Mouse (Mus musculus) embryonic facial prominence, embryonic 15.5 days (tissue): ENCODE measurements around the gene Cyp2d11. TPM values are rescaled to one million over a fixed set of nuclear protein-coding genes. Genes with fewer than 3 reads are reported as not detected.

Source experiments
- ATAC-seq: fragments of 200-750 bp; cut with Nextera tagmentation; 2 replicates; pipeline ENCODE4 v1.8.0; 2017; ENCODE audit warnings: low read depth, moderate TSS enrichment; ENCODE audit not compliant: insufficient number of reproducible peaks, low FRiP score, low TSS enrichment
- H3K27ac ChIP-seq: fragments of 300-500 bp; sonication (generic); replicated peaks from 2 replicates; pipeline ENCODE4 v1.5.1; 2015; ENCODE audit warnings: mild to moderate bottlenecking, inconsistent platforms
- H3K27me3 ChIP-seq: fragments of 300-500 bp; sonication (generic); 2 replicates; pipeline ENCODE4 v1.6.1; 2015; ENCODE audit warnings: inconsistent platforms
- H3K36me3 ChIP-seq: fragments of 300-500 bp; sonication (generic); 2 replicates; pipeline ENCODE4 v1.6.1; 2015; ENCODE audit warnings: mild to moderate bottlenecking, inconsistent platforms
- H3K4me1 ChIP-seq: fragments of 300-500 bp; sonication (generic); 2 replicates; pipeline ENCODE4 v1.6.1; 2015; ENCODE audit warnings: inconsistent platforms
- H3K4me2 ChIP-seq: fragments of 300-500 bp; sonication (generic); replicated peaks from 2 replicates; pipeline ENCODE4 v1.6.1; 2015; ENCODE audit warnings: mild to moderate bottlenecking, inconsistent platforms
- H3K4me3 ChIP-seq: fragments of 300-500 bp; sonication (generic); replicated peaks from 2 replicates; pipeline ENCODE4 v1.5.1; 2015; ENCODE audit warnings: mild to moderate bottlenecking, inconsistent platforms
- H3K9ac ChIP-seq: fragments of 300-500 bp; sonication (generic); 2 replicates; pipeline ENCODE4 v1.6.1; 2015; ENCODE audit warnings: inconsistent platforms
- H3K9me3 ChIP-seq: fragments of 300-500 bp; sonication (generic); replicated peaks from 2 replicates; pipeline ENCODE4 v1.6.1; 2016; ENCODE audit warnings: inconsistent platforms
- WGBS: fragments of 180-500 bp; shearing (Covaris S2); methylation state at CpG from one replicate; pipeline ENCODE4 v1.1.7; 2015; 5-methylcytosine and 5-hydroxymethylcytosine counted together
- polyA plus RNA-seq: library from polyadenylated mRNA; unstranded; fragments of >200 nt; fragmentation: Nextera tagmentation; extraction: Ambion mirVana; gene quantifications from 2 replicates; pipeline ENCODE4 v1.2.1, GENCODE M21; 2015

Cyp2d11 gene
- polyA plus RNA-seq, 1 experiment from 2014 or later, result not detected

DNA sequence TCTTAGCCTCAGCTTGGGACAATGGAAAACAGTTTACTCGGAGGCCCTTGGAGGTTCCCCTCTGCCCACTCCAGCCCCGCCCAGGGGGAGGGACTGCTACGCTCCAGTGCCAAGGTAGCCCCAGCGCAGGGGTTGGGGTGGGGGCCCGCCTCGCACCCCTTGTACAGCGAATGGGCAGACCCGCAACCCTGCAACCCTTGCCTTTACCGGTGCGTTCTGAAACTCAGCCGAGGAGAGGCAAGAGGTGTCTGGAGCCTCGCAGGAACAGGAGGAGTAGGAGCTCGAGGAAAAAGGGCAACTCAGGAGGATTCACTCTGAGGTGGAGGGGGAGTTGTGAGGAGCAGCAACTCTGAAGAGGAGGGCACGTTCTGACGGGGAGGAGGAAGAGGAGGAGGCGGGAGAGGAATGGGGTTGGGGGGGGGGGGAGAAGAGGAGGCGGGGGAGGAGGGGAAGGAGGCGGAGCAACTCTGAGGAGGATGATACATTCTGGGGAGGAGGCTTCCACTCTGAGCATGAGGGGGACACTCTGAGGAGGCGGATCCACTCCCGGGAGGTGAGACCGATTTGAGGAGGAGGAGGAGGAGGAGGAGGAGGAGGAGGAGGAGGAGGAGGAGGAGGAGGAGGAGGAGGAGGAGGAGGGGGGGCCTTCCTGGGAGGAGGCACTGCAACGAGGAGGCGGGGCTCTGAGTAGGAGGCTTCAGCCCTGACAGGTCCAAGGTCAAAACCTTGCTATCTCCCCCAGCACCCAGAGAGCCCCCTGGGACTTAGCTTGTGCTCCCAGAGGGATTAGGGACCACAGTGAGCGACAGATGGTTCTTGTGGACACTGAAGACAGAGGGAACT, 13.7 kb downstream of the Cyp2d11 start, which contains the start of gene Cyp2d22:
Gene Cyp2d22, minus strand, starts transcription at position 390 of the 843 bp plus-strand sequence.
- no peaks in the 10 kb centered on the region for H3K27me3 ChIP-seq
- no peaks in the 10 kb centered on the region for H3K9me3 ChIP-seq
- peak within 1 kb of the TSS; percentile 57 for H3K4me3 ChIP-seq
- H3K4me2 ChIP-seq, result peak within 1 kb of the TSS; percentile 80
- peaks cover 32% of the 10 kb centered on the region for H3K4me1 ChIP-seq
- H3K9ac ChIP-seq, result peak within 1 kb of the TSS; percentile 50
- H3K27ac ChIP-seq, result peak within 1 kb of the TSS; percentile 89
- WGBS, result under 1% methylated on average over 19 of the region's 24 CpGs
- H3K36me3 ChIP-seq, result no peaks in the 10 kb centered on the region
- ATAC-seq, result peak; percentile 84

DNA sequence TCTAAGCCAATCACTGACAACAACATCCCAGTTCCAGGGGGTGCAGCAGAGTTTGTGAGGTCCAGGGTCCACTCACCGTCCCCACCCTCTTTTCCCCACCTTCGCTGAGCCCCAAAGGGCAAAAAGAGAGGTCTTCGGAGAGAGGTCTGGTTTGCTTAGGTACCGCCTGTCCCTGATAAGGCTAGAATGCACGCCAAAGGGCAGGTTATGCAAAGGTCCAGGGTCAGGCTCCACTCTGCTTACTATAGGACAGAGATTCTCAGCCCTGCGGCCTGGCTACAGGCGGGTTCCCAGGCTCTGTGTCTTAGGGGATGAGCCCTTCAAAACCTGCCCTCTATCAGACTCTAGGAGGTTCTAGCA, 14.3 kb downstream of the Cyp2d11 start:
- peak overlapping the region; percentile 89 for H3K27ac ChIP-seq
- H3K36me3 ChIP-seq, result no peaks in the 10 kb centered on the region
- peak overlapping the region; percentile 80 for H3K4me2 ChIP-seq
- peak overlapping the region; percentile 57 for H3K4me3 ChIP-seq
- peak overlapping the region; percentile 50 for H3K9ac ChIP-seq
- H3K9me3 ChIP-seq, result no peaks in the 10 kb centered on the region
- WGBS, result 26% methylated on average over 7 of the region's 7 CpGs
- peaks cover 32% of the 10 kb centered on the region for H3K4me1 ChIP-seq
- ATAC-seq, result no peak
- H3K27me3 ChIP-seq, result no peaks in the 10 kb centered on the region

DNA sequence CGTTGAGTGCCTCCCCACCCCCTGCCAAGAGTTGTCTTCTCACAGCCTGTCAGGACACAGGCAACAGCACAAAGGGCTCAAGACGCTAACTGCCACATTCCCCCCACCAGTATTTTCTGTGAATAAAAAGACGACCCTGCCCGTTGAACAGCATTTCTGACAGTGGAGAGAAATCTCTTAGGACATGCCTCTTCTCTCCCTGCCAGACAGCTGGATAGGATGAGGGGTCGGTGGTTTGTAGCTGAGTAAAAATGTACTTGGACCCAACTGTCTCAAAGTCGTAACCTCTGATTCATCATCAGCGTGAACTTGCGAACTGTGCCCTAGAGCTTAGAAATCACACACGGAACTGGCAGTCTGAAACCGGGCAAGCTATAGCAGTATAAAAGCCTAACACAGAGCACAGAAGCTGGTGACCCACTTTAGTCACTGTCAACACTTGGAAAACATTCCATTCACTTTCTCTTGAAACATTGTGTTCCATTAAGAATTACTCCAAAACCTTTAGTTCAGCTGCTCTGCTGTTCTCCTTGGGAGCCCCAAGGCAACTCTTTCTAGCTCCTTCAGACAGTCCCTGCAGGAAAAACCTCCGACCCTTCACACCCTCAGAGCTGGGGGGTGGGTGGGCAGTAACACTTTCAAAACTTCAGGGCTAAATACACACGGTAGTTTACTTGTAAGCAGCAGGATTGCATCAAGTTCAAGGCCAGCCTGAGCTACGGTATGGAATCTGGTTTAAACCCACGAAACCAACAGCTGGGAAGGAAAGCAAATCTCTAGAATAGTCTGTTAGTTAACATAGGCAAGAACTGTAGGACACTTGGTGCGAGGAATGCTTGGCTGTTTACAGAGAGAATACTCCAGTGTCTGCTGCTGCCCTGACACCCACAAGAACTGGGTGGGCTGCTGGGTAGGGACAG, 15.3 kb downstream of the Cyp2d11 start:
- WGBS, result 38% methylated on average over 15 of the region's 15 CpGs

DNA sequence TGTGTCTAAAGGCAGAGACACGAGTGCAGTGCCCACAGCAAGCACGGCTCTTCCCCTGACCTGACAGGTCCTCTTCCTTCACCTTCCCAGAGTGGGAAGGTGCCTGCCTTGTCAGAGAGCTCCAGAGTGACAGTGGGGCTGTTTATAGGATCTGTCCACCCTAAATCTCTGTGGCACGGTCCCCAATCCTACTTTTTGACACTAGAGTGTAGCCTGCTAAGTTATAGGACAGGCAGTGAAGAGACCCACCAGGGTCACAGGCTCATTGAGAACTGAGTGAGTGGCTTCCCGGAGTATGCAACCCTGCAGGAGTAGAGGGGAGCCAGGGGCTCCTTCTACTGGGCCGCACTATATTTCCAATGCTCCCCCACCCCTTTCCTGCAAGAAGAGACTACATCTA, 16.1 kb downstream of the Cyp2d11 start:
- Histone ChIP-seq H3K4me2 (no peak overlapping the region), H3K9ac (no peak overlapping the region), H3K4me3 (no peak overlapping the region), H3K4me1 (peaks cover 32% of the 10 kb centered on the region), H3K36me3 (no peaks in the 10 kb centered on the region), H3K27ac (no peak overlapping the region), H3K9me3 (no peaks in the 10 kb centered on the region), H3K27me3 (no peaks in the 10 kb centered on the region)
- ATAC-seq, result no peak
- WGBS, result 79% methylated on average over 5 of the region's 5 CpGs

More for the DNA sequence above, 15.3 kb downstream of the Cyp2d11 start:
- Histone ChIP-seq H3K4me3 (no peak overlapping the region), H3K36me3 (no peaks in the 10 kb centered on the region), H3K27ac (0 out of 2 replicates have a peak overlapping the region, but pooled peaks have one; percentile 39), H3K4me2 (peak overlapping the region; percentile 80; the same call in 1 of the 2 replicates), H3K4me1 (peaks cover 32% of the 10 kb centered on the region), H3K9me3 (no peaks in the 10 kb centered on the region), H3K9ac (no peak overlapping the region), H3K27me3 (no peaks in the 10 kb centered on the region)
- ATAC-seq, result no peak

DNA sequence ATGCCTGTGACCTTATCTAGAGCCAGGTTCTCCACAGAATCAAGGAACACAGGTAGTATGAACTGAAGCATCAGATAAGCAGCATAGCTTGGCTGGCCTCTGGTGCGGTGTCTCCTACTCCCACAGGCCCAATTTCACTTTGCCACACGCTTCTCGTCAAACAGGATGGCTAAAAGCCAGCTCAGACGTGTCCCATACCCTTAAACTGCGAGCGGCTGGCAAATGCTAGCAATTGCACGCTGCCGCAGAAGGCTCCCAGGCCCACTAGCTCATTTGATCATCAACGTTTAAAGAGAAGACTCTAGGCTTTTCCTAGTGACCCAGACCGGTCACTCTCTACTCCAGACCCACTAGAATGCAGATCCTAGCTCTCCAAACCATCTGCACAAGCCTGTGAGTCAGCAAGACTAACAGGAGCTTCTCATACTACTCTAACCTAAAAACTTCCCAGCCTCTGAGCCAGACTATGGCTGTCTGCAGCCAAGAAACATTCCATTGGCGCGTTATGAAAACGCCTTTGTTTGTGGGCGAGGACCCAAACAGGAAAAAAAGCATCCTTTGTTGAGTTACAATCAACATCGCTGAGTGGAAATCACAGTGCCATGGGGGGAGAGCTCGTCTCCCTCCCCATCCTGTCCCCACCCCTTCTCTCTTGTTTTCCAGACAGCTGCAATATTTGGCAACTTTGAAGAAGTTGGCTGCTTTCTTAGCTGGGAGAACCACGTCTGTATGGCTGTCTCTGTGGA, 17.3 kb downstream of the Cyp2d11 start:
- 0 out of 2 replicates have a peak, but pooled peaks have one; percentile 10 for ATAC-seq
- H3K4me2 ChIP-seq, result no peak overlapping the region

DNA sequence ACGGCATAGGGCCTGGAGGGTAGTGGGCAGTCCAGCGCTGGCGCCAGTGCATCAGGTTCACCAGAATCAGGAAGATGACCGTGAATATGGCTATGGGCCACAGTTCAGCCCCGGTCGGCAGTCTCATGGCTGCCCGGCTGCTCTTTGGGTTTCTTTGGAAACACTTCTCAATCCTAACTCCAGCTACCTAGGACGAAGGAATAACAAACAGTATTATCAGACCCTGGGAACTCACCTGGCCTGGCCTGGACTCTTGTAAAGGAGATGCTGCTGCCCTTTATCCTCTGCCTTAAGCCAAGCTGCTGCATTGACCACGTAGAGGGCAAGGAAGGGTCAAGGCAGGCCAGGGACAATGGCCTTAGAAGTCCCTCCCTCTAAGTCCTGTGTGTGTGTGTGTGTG, 18.0 kb downstream of the Cyp2d11 start:
- WGBS, result 85% methylated on average over 9 of the region's 9 CpGs
- Histone ChIP-seq H3K27ac (no peak overlapping the region), H3K27me3 (no peaks in the 10 kb centered on the region), H3K4me2 (no peak overlapping the region), H3K36me3 (no peaks in the 10 kb centered on the region), H3K4me3 (no peak overlapping the region), H3K9me3 (no peaks in the 10 kb centered on the region), H3K4me1 (peaks cover 28% of the 10 kb centered on the region), H3K9ac (no peak overlapping the region)
- ATAC-seq, result no peak

More for the DNA sequence above, 17.3 kb downstream of the Cyp2d11 start:
- Histone ChIP-seq H3K27me3 (no peaks in the 10 kb centered on the region), H3K9me3 (no peaks in the 10 kb centered on the region), H3K9ac (no peak overlapping the region), H3K36me3 (no peaks in the 10 kb centered on the region), H3K4me1 (peaks cover 32% of the 10 kb centered on the region), H3K4me3 (no peak overlapping the region), H3K27ac (peak overlapping the region; percentile 71; the same call in 1 of the 2 replicates)
- 48% methylated on average over 17 of the region's 17 CpGs for WGBS

DNA sequence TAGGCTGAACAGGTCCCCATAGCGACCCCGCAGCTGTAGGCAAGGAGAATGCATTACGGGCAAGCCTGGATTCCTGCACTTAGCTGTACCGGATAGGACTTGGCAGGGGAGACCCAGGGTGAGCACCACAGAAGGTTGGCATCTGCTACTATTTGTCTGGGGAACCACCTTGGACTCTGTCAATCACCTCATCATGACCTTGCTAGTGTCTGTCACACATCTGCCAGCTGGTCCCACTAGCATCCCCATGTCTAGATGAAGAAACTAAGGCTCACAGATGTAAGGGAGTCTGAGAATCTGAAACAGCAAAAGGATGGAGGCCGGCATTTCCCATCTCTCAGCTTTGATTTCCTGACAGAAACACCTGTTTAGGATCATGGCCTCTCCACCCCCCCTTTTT, 19.4 kb downstream of the Cyp2d11 start:
- Histone ChIP-seq H3K36me3 (no peaks in the 10 kb centered on the region), H3K4me1 (peaks cover 18% of the 10 kb centered on the region), H3K27ac (no peak overlapping the region), H3K27me3 (no peaks in the 10 kb centered on the region), H3K9me3 (no peaks in the 10 kb centered on the region), H3K4me3 (no peak overlapping the region), H3K4me2 (no peak overlapping the region), H3K9ac (no peak overlapping the region)
- ATAC-seq, result no peak
- WGBS, result 74% methylated on average over 5 of the region's 5 CpGs

DNA sequence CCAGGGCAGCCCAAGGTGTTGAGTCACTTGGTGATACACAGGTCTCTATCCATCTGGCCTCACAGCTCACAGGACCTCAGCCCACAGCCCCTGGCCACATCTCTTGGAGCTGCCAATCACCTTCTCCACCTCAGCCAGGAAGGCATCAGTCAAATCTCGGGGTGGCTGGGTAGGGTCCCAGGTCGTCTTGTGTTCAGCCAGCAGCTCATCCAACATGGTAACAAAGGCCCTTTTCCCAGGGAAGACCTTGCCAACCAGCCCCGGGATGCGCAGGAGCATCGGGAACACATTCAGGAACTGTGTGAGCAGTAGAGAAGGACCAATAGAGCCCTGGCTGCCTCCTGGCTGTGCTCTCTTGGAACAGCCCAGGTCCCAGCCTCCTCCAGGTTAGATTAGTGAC, 20.8 kb downstream of the Cyp2d11 start:
- H3K4me3 ChIP-seq, result no peak overlapping the region
- H3K4me2 ChIP-seq, result no peak overlapping the region
- 90% methylated on average over 5 of the region's 5 CpGs for WGBS
- ATAC-seq, result no peak
- H3K36me3 ChIP-seq, result no peaks in the 10 kb centered on the region
- no peak overlapping the region for H3K27ac ChIP-seq
- no peaks in the 10 kb centered on the region for H3K9me3 ChIP-seq
- peaks cover 10% of the 10 kb centered on the region for H3K4me1 ChIP-seq
- no peaks in the 10 kb centered on the region for H3K27me3 ChIP-seq
- H3K9ac ChIP-seq, result no peak overlapping the region

DNA sequence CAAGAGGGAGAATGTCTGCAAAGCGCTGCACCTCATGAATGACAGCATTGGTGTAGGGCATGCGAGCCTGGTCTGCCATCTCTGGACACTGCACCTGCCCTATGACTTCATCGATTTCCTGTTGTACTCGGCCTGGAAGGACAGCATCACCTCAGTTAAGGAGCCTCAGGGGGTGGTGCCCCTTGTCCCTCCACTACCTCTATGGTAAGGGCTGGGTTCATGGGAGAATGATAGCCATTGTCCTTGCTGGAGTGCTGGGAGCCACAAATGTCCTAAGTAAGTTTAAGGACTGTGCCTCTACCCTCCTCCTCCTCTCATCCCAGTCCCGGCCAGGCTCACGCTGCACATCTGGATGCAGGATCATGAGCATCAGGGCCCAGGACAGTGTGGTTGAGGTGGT, 21.4 kb downstream of the Cyp2d11 start:
- Histone ChIP-seq H3K9me3 (no peaks in the 10 kb centered on the region), H3K4me3 (no peak overlapping the region), H3K27ac (no peak overlapping the region), H3K4me1 (peaks cover 10% of the 10 kb centered on the region), H3K36me3 (no peaks in the 10 kb centered on the region), H3K9ac (no peak overlapping the region), H3K4me2 (no peak overlapping the region), H3K27me3 (no peaks in the 10 kb centered on the region)
- ATAC-seq, result no peak
- 86% methylated on average over 6 of the region's 6 CpGs for WGBS

DNA sequence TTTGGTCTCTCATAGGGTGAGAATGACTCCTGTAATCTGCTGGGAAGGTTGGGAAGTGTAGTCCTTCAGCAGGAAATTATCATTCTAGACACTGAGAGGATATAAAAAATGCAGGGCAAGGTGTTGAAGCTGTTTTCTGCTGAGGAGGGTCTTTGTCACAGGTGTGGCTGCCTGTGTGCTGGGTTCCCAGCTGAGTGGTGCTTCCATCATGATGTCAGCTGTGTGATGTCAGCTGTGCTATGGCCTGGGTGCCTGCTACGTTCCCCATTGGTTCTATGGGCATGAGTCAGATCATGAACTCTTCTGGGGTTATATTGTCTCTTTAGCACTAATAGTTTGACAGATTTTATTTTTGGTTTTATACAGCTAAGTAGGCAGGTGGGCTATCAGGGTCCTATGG, 25.0 kb downstream of the Cyp2d11 start:
- Histone ChIP-seq H3K4me2 (no peak overlapping the region), H3K9ac (no peak overlapping the region), H3K9me3 (no peaks in the 10 kb centered on the region), H3K36me3 (no peaks in the 10 kb centered on the region), H3K4me1 (no peaks in the 10 kb centered on the region), H3K27me3 (no peaks in the 10 kb centered on the region), H3K27ac (no peak overlapping the region), H3K4me3 (no peak overlapping the region)
- ATAC-seq, result no peak
- 77% methylated on average over 1 of the region's 1 CpGs for WGBS

DNA sequence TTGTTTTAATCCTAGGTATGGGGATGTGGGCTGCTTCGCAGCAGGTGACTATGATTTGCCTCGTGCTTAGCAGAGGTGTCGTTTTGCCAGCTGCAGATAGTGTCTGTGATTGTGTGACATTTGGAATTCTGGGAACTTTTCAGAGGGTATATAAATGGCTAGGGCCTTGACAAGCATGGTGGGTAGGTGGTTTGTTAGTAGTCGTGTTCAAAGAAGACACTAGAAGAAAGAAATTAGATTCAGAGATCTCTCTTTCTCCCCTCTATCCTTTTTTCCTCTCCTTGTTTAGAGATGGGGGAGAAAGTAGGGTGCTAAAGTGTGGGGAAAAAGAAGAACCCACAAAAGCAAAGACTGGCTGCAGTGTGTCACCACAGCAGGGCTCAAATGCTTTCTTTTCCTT, 25.7 kb downstream of the Cyp2d11 start:
- WGBS, result 86% methylated on average over 4 of the region's 4 CpGs
- Histone ChIP-seq H3K4me3 (no peak overlapping the region), H3K9ac (no peak overlapping the region), H3K9me3 (no peaks in the 10 kb centered on the region), H3K4me2 (no peak overlapping the region), H3K27ac (no peak overlapping the region), H3K4me1 (no peaks in the 10 kb centered on the region), H3K36me3 (no peaks in the 10 kb centered on the region), H3K27me3 (no peaks in the 10 kb centered on the region)
- ATAC-seq, result no peak
